Mouse (Mus musculus) liver, embryonic 14.5 days (tissue): ENCODE measurements at regions not wholly inside any gene's neighbourhood (a gene's known extent, or its start where the extent isn't known, plus 50 kb on each side); places are given as distances from the start of the nearest gene placed in this dataset.

Experiments used
- ATAC-seq: fragments of 200-750 bp; cut with Nextera tagmentation; 2 replicates; pipeline ENCODE4 v1.8.0; 2017; ENCODE audit warnings: moderate number of reproducible peaks, mild to moderate bottlenecking, moderate library complexity; ENCODE audit not compliant: insufficient read depth
- DNase-seq, 3 experiments: peaks; one replicate each; pipeline ENCODE4 v3.0.0-alpha.2; 2012 to 2013; ENCODE audit warnings: low read depth in 3 of 3, low spot score in 3 of 3
- H3K27ac ChIP-seq: fragments of 300-500 bp; sonication (generic); 2 replicates; pipeline ENCODE4 v1.5.1; 2014; ENCODE audit warnings: moderate library complexity, mild to moderate bottlenecking, control low read depth, inconsistent platforms
- H3K27me3 ChIP-seq: fragments of 300-500 bp; sonication (generic); 2 replicates; pipeline ENCODE4 v1.6.1; 2014; ENCODE audit warnings: mild to moderate bottlenecking, low read length, moderate library complexity; ENCODE audit not compliant: control insufficient read depth, insufficient read depth
- H3K36me3 ChIP-seq: fragments of 300-500 bp; sonication (generic); replicated peaks from 2 replicates; pipeline ENCODE4 v1.6.1; 2014; ENCODE audit warnings: low read depth; ENCODE audit not compliant: control insufficient read depth, insufficient read depth
- H3K4me1 ChIP-seq, 2 experiments: fragments of 200-500 bp in 1 of 2; fragments of 300-500 bp in 1 of 2; sonication (generic) in 1 of 2; replicated peaks; 2 replicates each; pipeline ENCODE4 v1.6.1; 2012 to 2014; ENCODE audit warnings: antibody characterized with exemption in 1 of 2, inconsistent platforms in 1 of 2, low read length in 1 of 2; ENCODE audit not compliant: control insufficient read depth in 2 of 2, insufficient read depth in 2 of 2
- H3K4me2 ChIP-seq: fragments of 300-500 bp; sonication (generic); 2 replicates; pipeline ENCODE4 v1.6.1; 2014; ENCODE audit warnings: low read depth, mild to moderate bottlenecking, control low read depth, moderate library complexity
- H3K4me3 ChIP-seq, 2 experiments: fragments of 200-500 bp in 1 of 2; fragments of 300-500 bp in 1 of 2; sonication (generic) in 1 of 2; 2 replicates each; pipeline ENCODE4 v1.5.1; 2012 to 2014; ENCODE audit warnings: low read depth in 2 of 2, low read length in 2 of 2, mild to moderate bottlenecking in 2 of 2, control low read depth in 1 of 2, inconsistent platforms in 1 of 2, moderate library complexity in 1 of 2; ENCODE audit not compliant: insufficient read depth in 1 of 2
- H3K9ac ChIP-seq: fragments of 300-500 bp; sonication (generic); replicated peaks from 2 replicates; pipeline ENCODE4 v1.6.1; 2014; ENCODE audit warnings: mild to moderate bottlenecking, control low read depth, moderate library complexity
- H3K9me3 ChIP-seq: fragments of 300-500 bp; sonication (generic); 2 replicates; pipeline ENCODE4 v1.6.1; 2016; ENCODE audit warnings: low read length, mixed read lengths; ENCODE audit not compliant: control insufficient read depth
- CTCF ChIP-seq: IDR thresholded peaks from 2 replicates; pipeline ENCODE4 v1.5.1; 2016; ENCODE audit warnings: antibody characterized with exemption, low read depth, control low read depth
- EP300 ChIP-seq: IDR thresholded peaks from 2 replicates; pipeline ENCODE4 v1.6.1; 2016; ENCODE audit warnings: antibody characterized with exemption, low read depth
- WGBS: fragments of 180-500 bp; shearing (Covaris S2); extraction: QIAGEN DNeasy Blood & Tissue Kit; methylation state at CpG from one replicate; pipeline ENCODE4 v1.1.7; 2014; ENCODE audit not compliant: insufficient replicate concordance; 5-methylcytosine and 5-hydroxymethylcytosine counted together

DNA sequence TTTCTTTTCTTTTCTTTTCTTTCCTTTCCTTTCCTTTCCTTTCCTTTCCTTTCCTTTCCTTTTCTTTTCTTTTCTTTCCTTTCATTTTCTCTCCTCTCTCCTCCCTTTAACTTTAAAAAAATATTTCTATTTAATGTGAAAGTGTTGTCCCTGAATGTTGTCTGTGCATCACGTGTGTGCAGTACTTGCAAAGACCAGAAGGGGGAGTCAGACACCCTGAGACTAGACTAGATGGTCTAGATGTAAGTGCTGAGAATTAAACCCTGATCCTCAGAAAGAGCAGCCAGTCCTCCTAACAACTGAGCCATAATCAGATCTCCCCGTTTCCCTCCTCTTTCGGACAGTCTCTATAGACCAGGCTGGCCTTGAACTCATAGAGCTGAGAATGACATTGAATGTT lies 151.7 kb downstream of the Mtx2 start:
- H3K27me3 ChIP-seq, result no peaks in the 10 kb centered on the region
- H3K4me2 ChIP-seq, result no peak overlapping the region
- H3K36me3 ChIP-seq, result no peaks in the 10 kb centered on the region
- H3K9ac ChIP-seq, result no peak overlapping the region
- WGBS, result 74% methylated on average over 3 of the region's 3 CpGs
- no peak overlapping the region for H3K4me3 ChIP-seq
- no peak overlapping the region for H3K27ac ChIP-seq
- DNase-seq (no peak), ATAC-seq (no peak)
- TF ChIP-seq EP300 (no peak), CTCF (no peak)
- no peaks in the 10 kb centered on the region for H3K9me3 ChIP-seq
- no peaks in the 10 kb centered on the region for H3K4me1 ChIP-seq

DNA sequence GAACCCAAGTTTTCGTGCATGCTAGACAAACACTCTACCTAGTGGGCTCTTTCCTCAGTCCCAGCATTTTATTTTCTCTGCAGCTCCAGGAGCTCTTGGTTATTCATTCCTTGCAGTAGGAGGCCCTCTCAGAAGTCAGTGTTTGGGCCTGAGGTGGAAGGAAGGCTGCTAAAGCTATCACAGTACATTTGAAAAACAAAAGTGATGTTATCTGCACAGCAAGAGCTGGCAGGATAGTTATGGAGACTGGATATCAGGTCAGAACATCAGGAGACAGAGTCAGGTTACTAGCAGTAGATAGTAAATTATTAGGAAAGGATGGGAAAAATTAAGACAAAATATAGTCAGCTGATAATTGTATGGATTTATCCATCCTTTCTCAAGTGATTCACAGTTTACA lies 152.2 kb downstream of the Mtx2 start:
- no peak for ATAC-seq
- Histone ChIP-seq H3K4me2 (no peak overlapping the region), H3K27ac (no peak overlapping the region), H3K4me3 (no peak overlapping the region), H3K27me3 (no peaks in the 10 kb centered on the region), H3K36me3 (no peaks in the 10 kb centered on the region), H3K9ac (no peak overlapping the region), H3K4me1 (no peaks in the 10 kb centered on the region), H3K9me3 (no peaks in the 10 kb centered on the region)
- 54% methylated on average over 1 of the region's 1 CpGs for WGBS
- no peak for DNase-seq
- no peak for TF ChIP-seq CTCF
- no peak for TF ChIP-seq EP300

DNA sequence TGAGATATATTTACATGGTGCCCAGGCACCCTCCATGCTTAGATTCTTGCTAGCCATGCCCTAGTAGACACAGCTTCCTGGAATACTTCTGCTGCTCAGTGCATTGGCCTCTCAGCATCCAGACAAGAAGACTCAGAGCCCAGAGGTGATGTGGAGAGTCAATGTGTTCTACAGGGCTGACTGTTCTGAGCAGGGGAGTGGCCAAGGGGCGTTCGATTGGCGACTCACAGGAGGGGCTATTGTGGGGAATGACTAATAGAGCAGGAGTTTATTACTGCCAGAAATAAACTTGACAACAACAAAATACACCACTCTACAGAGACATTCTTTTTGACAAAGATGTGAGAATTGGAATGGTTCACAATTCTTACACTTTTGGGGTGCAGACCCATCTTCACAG lies 156.3 kb downstream of the Mtx2 start:
- no peaks in the 10 kb centered on the region for H3K9me3 ChIP-seq
- DNase-seq (no peak), ATAC-seq (no peak)
- H3K4me3 ChIP-seq, result no peak overlapping the region
- H3K27me3 ChIP-seq, result no peaks in the 10 kb centered on the region; the same call in 1 of the 2 replicates
- no peak overlapping the region for H3K4me2 ChIP-seq
- WGBS, result 64% methylated on average over 3 of the region's 3 CpGs
- TF ChIP-seq EP300 (no peak), CTCF (no peak)
- no peak overlapping the region for H3K27ac ChIP-seq
- H3K36me3 ChIP-seq, result no peaks in the 10 kb centered on the region
- no peaks in the 10 kb centered on the region for H3K4me1 ChIP-seq
- no peak overlapping the region for H3K9ac ChIP-seq

DNA sequence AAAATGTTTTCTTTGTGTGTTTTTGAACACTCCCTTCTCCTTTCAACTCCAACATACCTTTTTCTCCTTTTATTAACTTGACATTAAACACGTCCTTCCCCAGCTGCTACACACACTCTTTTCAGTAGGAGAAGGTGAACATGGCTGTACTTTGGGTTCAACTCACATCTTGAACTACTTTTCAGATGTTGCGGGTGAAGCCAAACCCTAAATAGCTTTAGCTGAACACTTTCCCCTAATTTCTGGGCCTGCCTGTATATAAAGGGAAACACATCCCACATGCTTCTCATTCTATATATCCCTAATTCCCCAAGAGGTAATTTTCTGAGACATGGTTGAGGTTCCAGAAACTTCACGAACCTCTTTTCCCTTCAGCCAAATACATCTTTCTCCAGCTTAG lies 168.2 kb downstream of the Mtx2 start:
- WGBS, result 57% methylated on average over 3 of the region's 3 CpGs
- Histone ChIP-seq H3K9me3 (no peaks in the 10 kb centered on the region), H3K27ac (no peak overlapping the region), H3K4me2 (no peak overlapping the region), H3K27me3 (no peaks in the 10 kb centered on the region), H3K36me3 (no peaks in the 10 kb centered on the region), H3K9ac (no peak overlapping the region), H3K4me3 (no peak overlapping the region), H3K4me1 (no peaks in the 10 kb centered on the region)
- no peak for ATAC-seq
- no peak for DNase-seq
- TF ChIP-seq CTCF (no peak), EP300 (no peak)

DNA sequence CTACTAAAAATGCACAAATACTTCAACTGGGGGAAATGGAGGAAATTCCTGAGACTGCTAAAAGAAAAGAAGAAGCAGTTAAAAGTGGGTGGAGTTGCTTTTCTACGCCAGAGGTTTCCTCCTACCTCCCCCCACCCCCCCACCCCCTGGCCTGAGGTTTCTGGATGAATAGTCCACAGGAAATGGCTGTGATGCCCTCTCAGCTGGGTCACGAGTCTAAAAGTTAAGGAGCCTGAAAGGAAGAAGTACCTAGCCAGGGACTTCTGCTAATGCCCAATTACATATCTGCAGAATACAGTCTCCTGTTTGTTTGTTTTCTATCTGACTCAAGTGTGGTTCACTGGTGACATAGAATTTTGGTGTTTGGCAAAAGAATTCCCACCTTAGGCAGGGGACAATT lies 169.4 kb downstream of the Mtx2 start:
- Histone ChIP-seq H3K4me3 (no peak overlapping the region), H3K36me3 (no peaks in the 10 kb centered on the region), H3K9ac (no peak overlapping the region), H3K27me3 (no peaks in the 10 kb centered on the region), H3K27ac (no peak overlapping the region), H3K4me2 (no peak overlapping the region), H3K9me3 (no peaks in the 10 kb centered on the region), H3K4me1 (no peaks in the 10 kb centered on the region)
- DNase-seq (no peak), ATAC-seq (no peak)
- no peak for TF ChIP-seq EP300
- TF ChIP-seq CTCF, result no peak
- WGBS, result 0% methylated on average over 2 of the region's 2 CpGs

DNA sequence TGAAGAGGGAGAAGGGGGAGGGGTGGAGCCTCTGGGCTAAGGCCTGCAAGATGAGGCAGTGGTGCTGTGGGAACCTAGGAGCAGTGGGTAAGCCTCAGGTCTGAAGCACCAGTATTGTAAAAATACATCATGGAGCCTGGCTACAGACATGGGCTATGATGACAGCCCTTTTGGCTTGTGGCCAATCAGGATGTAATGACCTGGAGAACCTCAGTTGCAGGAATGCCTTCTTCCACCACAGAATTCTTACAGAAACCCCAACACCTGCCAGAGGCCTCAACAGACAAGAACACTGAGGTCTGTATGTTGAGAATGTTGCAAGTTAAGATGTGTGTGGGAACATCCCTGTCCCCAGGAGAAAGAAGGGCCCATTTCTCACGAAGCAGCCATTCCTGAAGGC lies 172.1 kb downstream of the Mtx2 start:
- WGBS, result 55% methylated on average over 1 of the region's 1 CpGs
- no peak overlapping the region for H3K4me3 ChIP-seq
- H3K27ac ChIP-seq, result no peak overlapping the region
- H3K4me2 ChIP-seq, result no peak overlapping the region
- H3K27me3 ChIP-seq, result no peaks in the 10 kb centered on the region
- no peak overlapping the region for H3K9ac ChIP-seq
- TF ChIP-seq CTCF, result no peak
- TF ChIP-seq EP300, result no peak
- DNase-seq, result no peak
- ATAC-seq, result no peak
- H3K4me1 ChIP-seq, result no peaks in the 10 kb centered on the region
- no peaks in the 10 kb centered on the region for H3K9me3 ChIP-seq
- H3K36me3 ChIP-seq, result no peaks in the 10 kb centered on the region
